Mouse (Mus musculus) midbrain, embryonic 13.5 days (tissue): Measurements from ENCODE around the gene Dus3l. TPM values are rescaled to one million over a fixed set of nuclear protein-coding genes. Genes with fewer than 3 reads are reported as not detected.

Source experiments
- ATAC-seq: fragments of 200-750 bp; cut with Nextera tagmentation; 2 replicates; pipeline ENCODE4 v1.8.0; 2017; ENCODE audit warnings: mild to moderate bottlenecking, moderate TSS enrichment, moderate library complexity
- H3K27ac ChIP-seq: fragments of 300-500 bp; sonication (generic); 2 replicates; pipeline ENCODE4 v1.5.1; 2015; ENCODE audit warnings: inconsistent platforms, mild to moderate bottlenecking, moderate library complexity
- H3K27me3 ChIP-seq: fragments of 300-500 bp; sonication (generic); 2 replicates; pipeline ENCODE4 v1.6.1; 2015; ENCODE audit warnings: mild to moderate bottlenecking, inconsistent platforms
- H3K36me3 ChIP-seq: fragments of 300-500 bp; sonication (generic); 2 replicates; pipeline ENCODE4 v1.6.1; 2015; ENCODE audit warnings: mild to moderate bottlenecking, inconsistent platforms
- H3K4me1 ChIP-seq: fragments of 300-500 bp; sonication (generic); replicated peaks from 2 replicates; pipeline ENCODE4 v1.6.1; 2015; ENCODE audit warnings: inconsistent platforms
- H3K4me2 ChIP-seq: fragments of 300-500 bp; sonication (generic); replicated peaks from 2 replicates; pipeline ENCODE4 v1.6.1; 2015; ENCODE audit warnings: moderate library complexity, mild to moderate bottlenecking, inconsistent platforms
- H3K4me3 ChIP-seq: fragments of 300-500 bp; sonication (generic); replicated peaks from 2 replicates; pipeline ENCODE4 v1.5.1; 2015; ENCODE audit warnings: mild to moderate bottlenecking, inconsistent platforms
- H3K9ac ChIP-seq: fragments of 300-500 bp; sonication (generic); replicated peaks from 2 replicates; pipeline ENCODE4 v1.6.1; 2015; ENCODE audit warnings: mild to moderate bottlenecking, inconsistent platforms
- H3K9me3 ChIP-seq: fragments of 300-500 bp; sonication (generic); 2 replicates; pipeline ENCODE4 v1.6.1; 2016; ENCODE audit warnings: mild to moderate bottlenecking, inconsistent platforms
- WGBS: fragments of 180-500 bp; shearing (Covaris S2); methylation state at CpG from one replicate; pipeline ENCODE4 v1.1.7; 2015; 5-methylcytosine and 5-hydroxymethylcytosine counted together
- polyA plus RNA-seq: library from polyadenylated mRNA; unstranded; fragments of >200 nt; fragmentation: Nextera tagmentation; extraction: Ambion mirVana; gene quantifications from 2 replicates; pipeline ENCODE4 v1.2.1, GENCODE M21; 2015

Gene Dus3l
- polyA plus RNA-seq, 1 experiment from 2014 or later: 63.7 TPM

GRCm38 (mm10) chr17:56729151-56729550, 35.4 kb upstream of the Dus3l start:
- no peak for ATAC-seq
- peaks cover 14% of the 10 kb centered on the region for H3K36me3 ChIP-seq
- 66% methylated on average over 6 of the region's 6 CpGs for WGBS

DNA sequence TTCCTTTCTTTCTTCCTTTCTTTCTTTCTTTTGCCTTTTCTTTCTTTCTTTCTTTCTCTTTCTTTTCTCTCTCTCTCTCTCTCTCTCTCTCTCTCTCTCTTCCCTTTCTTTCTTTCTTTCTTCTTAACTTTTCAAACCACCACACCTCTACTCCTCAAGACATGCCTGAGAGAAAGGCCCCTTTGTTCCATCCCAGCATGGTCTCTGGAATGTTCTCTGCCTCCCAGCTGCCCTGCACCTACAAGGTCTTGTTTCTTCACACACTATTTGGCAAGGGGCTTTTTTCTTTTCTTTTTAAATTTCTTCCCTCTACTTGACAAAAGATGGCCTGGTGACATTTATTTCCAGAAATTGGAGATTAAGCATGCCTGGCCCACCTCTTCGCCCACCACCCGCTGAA, 34.9 kb upstream of the Dus3l start:
- no peak overlapping the region for H3K27ac ChIP-seq
- H3K4me2 ChIP-seq: no peak overlapping the region
- H3K36me3 ChIP-seq: 0 out of 2 replicates have a peak, but pooled peaks cover 9% of the 10 kb centered on the region
- H3K9me3 ChIP-seq: no peaks in the 10 kb centered on the region
- 47% methylated on average over 2 of the region's 2 CpGs for WGBS
- H3K4me1 ChIP-seq: peaks cover 4% of the 10 kb centered on the region
- no peak overlapping the region for H3K9ac ChIP-seq
- no peak for ATAC-seq
- no peak overlapping the region for H3K4me3 ChIP-seq
- no peaks in the 10 kb centered on the region for H3K27me3 ChIP-seq

More at GRCm38 (mm10) chr17:56729151-56729550, 35.4 kb upstream of the Dus3l start:
- H3K9me3 ChIP-seq: no peaks in the 10 kb centered on the region
- no peak overlapping the region for H3K27ac ChIP-seq
- no peak overlapping the region for H3K9ac ChIP-seq
- no peak overlapping the region for H3K4me3 ChIP-seq
- no peaks in the 10 kb centered on the region for H3K27me3 ChIP-seq
- peaks cover 4% of the 10 kb centered on the region for H3K4me1 ChIP-seq
- no peak overlapping the region for H3K4me2 ChIP-seq

DNA sequence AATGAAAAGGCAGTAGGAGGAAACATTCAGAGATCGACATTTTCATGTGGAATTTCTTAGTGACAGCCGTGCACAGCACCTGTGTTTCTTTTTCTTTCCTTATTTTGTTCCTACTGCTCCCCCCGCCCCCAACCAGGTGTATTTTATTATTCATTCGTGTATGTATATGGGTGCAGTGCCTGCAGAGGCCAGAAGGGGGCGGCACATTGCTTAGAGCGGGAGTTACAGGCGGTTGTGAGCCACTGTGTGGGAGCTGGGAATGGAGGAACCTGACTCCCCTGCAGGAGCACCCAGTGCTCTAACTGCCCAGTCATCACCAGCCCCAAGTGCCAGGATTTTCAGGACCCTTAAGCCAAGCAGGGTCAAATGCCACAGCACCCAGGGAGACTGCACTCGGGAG, 28.0 kb upstream of the Dus3l start:
- H3K27ac ChIP-seq: no peak overlapping the region
- H3K36me3 ChIP-seq: no peaks in the 10 kb centered on the region
- H3K4me2 ChIP-seq: no peak overlapping the region
- no peaks in the 10 kb centered on the region for H3K4me1 ChIP-seq
- no peaks in the 10 kb centered on the region for H3K9me3 ChIP-seq
- WGBS: 41% methylated on average over 8 of the region's 8 CpGs
- no peaks in the 10 kb centered on the region for H3K27me3 ChIP-seq
- no peak overlapping the region for H3K4me3 ChIP-seq
- no peak overlapping the region for H3K9ac ChIP-seq
- no peak for ATAC-seq

- H3K9ac ChIP-seq: no peak overlapping the region
- H3K27ac ChIP-seq: no peak overlapping the region
- WGBS: 83% methylated on average over 10 of the region's 10 CpGs
- no peaks in the 10 kb centered on the region for H3K27me3 ChIP-seq
- no peak overlapping the region for H3K4me2 ChIP-seq
- no peak overlapping the region for H3K4me3 ChIP-seq
- no peaks in the 10 kb centered on the region for H3K9me3 ChIP-seq
- H3K4me1 ChIP-seq: no peaks in the 10 kb centered on the region
- no peaks in the 10 kb centered on the region for H3K36me3 ChIP-seq
- no peak for ATAC-seq
Measured at GRCm38 (mm10) chr17:56738221-56738620, 26.3 kb upstream of the Dus3l start.

GRCm38 (mm10) chr17:56740118-56740787, 24.3 kb upstream of the Dus3l start:
- no peaks in the 10 kb centered on the region for H3K36me3 ChIP-seq

DNA sequence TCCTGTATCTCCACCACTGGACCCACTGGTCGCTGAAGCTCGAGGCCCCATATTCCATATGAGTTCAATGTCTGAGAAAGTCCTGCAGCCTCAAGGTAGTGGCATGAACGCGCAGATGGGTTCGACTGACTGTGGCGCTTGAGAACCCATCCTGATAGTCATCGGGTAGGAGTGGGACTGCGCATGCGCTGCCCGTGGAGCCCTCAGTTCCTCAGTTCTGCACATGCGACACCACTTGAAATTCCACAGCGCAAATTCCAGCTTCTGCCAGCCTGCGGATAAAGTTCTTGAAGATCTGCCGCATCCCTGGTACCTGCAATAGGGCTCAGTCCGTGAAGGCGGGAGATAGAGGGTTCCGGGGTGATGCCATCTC, 23.8 kb upstream of the Dus3l start:
- H3K4me1 ChIP-seq: no peaks in the 10 kb centered on the region
- no peak overlapping the region for H3K27ac ChIP-seq
- H3K9me3 ChIP-seq: no peaks in the 10 kb centered on the region
- no peak overlapping the region for H3K4me2 ChIP-seq
- 81% methylated on average over 17 of the region's 17 CpGs for WGBS
- H3K4me3 ChIP-seq: no peak overlapping the region
- ATAC-seq: no peak
- H3K27me3 ChIP-seq: no peaks in the 10 kb centered on the region
- H3K36me3 ChIP-seq: no peaks in the 10 kb centered on the region
- no peak overlapping the region for H3K9ac ChIP-seq

More at GRCm38 (mm10) chr17:56740118-56740787, 24.3 kb upstream of the Dus3l start:
- H3K9ac ChIP-seq: no peak overlapping the region
- H3K9me3 ChIP-seq: no peaks in the 10 kb centered on the region
- H3K4me3 ChIP-seq: no peak overlapping the region
- 86% methylated on average over 17 of the region's 17 CpGs for WGBS
- H3K4me1 ChIP-seq: no peaks in the 10 kb centered on the region
- H3K27ac ChIP-seq: no peak overlapping the region
- no peak for ATAC-seq
- no peak overlapping the region for H3K4me2 ChIP-seq
- no peaks in the 10 kb centered on the region for H3K27me3 ChIP-seq

GRCm38 (mm10) chr17:56744173-56744572, 20.4 kb upstream of the Dus3l start:
- Histone ChIP-seq H3K27ac (no peak overlapping the region), H3K9me3 (no peaks in the 10 kb centered on the region), H3K4me2 (no peak overlapping the region), H3K9ac (no peak overlapping the region), H3K27me3 (peaks cover 3% of the 10 kb centered on the region; the same call in 1 of the 2 replicates), H3K4me1 (no peaks in the 10 kb centered on the region), H3K36me3 (no peaks in the 10 kb centered on the region), H3K4me3 (no peak overlapping the region)
- no peak for ATAC-seq
- 64% methylated on average over 5 of the region's 5 CpGs for WGBS

GRCm38 (mm10) chr17:56751404-56752072, 13.0 kb upstream of the Dus3l start:
- no peaks in the 10 kb centered on the region for H3K9me3 ChIP-seq
- no peaks in the 10 kb centered on the region for H3K36me3 ChIP-seq
- peaks cover under 1% of the 10 kb centered on the region; the same call in 1 of the 2 replicates for H3K4me1 ChIP-seq
- H3K4me2 ChIP-seq: peak overlapping the region; percentile 46
- H3K4me3 ChIP-seq: peak overlapping the region; percentile 28
- peak; percentile 82 for ATAC-seq
- WGBS: 23% methylated on average over 71 of the region's 71 CpGs
- peaks cover 72% of the 10 kb centered on the region for H3K27me3 ChIP-seq
- H3K9ac ChIP-seq: no peak overlapping the region
- H3K27ac ChIP-seq: no peak overlapping the region

DNA sequence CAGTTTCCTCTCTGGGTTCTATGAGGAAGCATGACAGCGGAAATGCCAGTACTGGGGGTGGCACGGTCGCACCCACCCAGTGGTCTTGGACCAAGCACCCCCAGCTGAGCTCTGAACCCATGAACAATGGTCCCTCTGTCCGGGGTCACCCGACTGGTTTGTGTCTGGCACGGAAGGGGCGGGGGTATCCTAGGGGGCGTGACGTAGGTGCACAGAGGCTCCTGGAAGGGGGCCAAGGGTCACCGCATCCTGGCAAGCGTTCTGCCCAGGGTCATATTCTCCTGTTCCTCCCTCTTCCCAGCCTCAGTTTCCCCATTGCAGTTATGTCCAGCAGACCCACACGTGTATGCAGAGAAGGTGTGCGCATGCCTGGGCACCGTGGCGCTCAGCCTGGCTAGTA, 11.1 kb upstream of the Dus3l start:
- 28% methylated on average over 15 of the region's 15 CpGs for WGBS
- Histone ChIP-seq H3K9me3 (no peaks in the 10 kb centered on the region; the same call in 1 of the 2 replicates), H3K27me3 (peaks cover 91% of the 10 kb centered on the region), H3K4me2 (no peak overlapping the region), H3K27ac (no peak overlapping the region), H3K4me3 (no peak overlapping the region), H3K4me1 (peaks cover 14% of the 10 kb centered on the region), H3K36me3 (no peaks in the 10 kb centered on the region), H3K9ac (no peak overlapping the region)
- no peak for ATAC-seq

GRCm38 (mm10) chr17:56754271-56755185, 10.0 kb upstream of the Dus3l start:
- no peak for ATAC-seq
- Histone ChIP-seq H3K9me3 (no peaks in the 10 kb centered on the region; the same call in 1 of the 2 replicates), H3K27ac (no peak overlapping the region), H3K4me1 (peaks cover 14% of the 10 kb centered on the region), H3K9ac (no peak overlapping the region), H3K4me2 (no peak overlapping the region), H3K4me3 (no peak overlapping the region), H3K36me3 (no peaks in the 10 kb centered on the region), H3K27me3 (peaks cover 97% of the 10 kb centered on the region)
- WGBS: 18% methylated on average over 36 of the region's 36 CpGs

DNA sequence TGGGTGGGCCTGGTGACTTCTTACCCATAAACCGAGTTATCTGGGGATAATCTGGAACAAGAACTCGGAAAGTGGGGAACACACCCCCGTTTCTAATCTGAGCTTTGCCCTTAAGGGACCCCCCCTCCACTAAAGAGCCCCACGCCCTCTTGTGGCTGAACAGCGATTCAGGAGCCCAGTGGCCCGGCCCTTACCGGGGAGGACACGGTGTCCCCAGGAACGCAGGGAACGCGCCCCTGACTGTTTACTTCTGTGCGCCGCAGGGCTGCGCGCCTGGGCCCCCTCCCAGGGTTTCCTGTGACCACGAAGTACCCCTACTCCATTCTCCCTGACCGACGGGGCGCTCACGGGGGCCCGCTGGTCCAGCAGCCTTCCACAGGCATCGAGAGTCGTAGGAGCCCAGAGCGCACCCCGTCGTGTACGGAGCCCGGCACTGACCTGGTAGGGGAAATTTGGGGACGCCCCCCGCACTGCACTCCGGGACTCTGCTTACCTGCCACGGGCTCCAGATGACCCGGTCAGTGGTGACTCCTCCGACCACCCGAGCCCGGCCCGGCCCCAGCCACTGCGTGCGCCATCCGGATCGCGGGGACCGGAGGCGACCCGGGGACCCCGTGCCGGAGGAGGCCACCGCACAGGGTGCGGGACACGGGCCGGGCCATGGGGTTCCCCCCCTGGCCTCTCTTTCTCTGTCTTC, 7.7 kb upstream of the Dus3l start:
- Histone ChIP-seq H3K27ac (no peak overlapping the region), H3K4me2 (peak overlapping the region; percentile 73), H3K4me3 (peak overlapping the region; percentile 45), H3K9ac (peak overlapping the region; percentile 64), H3K4me1 (peaks cover 18% of the 10 kb centered on the region), H3K27me3 (peaks cover 96% of the 10 kb centered on the region), H3K9me3 (no peaks in the 10 kb centered on the region; the same call in 1 of the 2 replicates), H3K36me3 (no peaks in the 10 kb centered on the region)
- peak; percentile 16 for ATAC-seq
- 1% methylated on average over 51 of the region's 51 CpGs for WGBS
